In genomic region chr6:137570019-137570418, GRCm38 (mm10) we compare ENCODE assay signal across 24 mouse cellular contexts.
DNase-seq lines count a peak whose midpoint lies in the region; TF ChIP-seq lines count a peak whose summit lies in the region.
"Had no signal": no experiment of that assay in that cellular context is flagged by ENCODE, and none has a peak within 500 bp of the region (broad histone marks: within the 10 kb centered on the region; RNA-seq: fewer than 3 reads in every experiment).

No protein-coding gene starts in this region.

- 92% methylated on average over 5 of the region's 5 CpGs for WGBS in macrophage (ENCODE audit: missing documents)
- WGBS in forebrain, embryonic 10.5 days = 95% methylated on average over 5 of the region's 5 CpGs

- TF ChIP-seq POLR2A in bone marrow macrophage, adult 2 months (IDR thresholded peaks at IDR 0.05; ENCODE audit: borderline replicate concordance, low read depth, low read length) = no peak

- no peaks in the 10 kb centered on the region for H3K36me3 ChIP-seq in macrophage (ENCODE audit: inconsistent target)
- no peaks in the 10 kb centered on the region for H3K36me3 ChIP-seq in forebrain, embryonic 10.5 days (replicated peaks)
- H3K36me3 ChIP-seq: embryonic facial prominence, embryonic 15.5 days; forebrain, embryonic 15.5 days; hindbrain, embryonic 13.5 days; limb, embryonic 15.5 days; lung, embryonic 15.5 days; midbrain, embryonic 15.5 days; neural tube, embryonic 12.5 days had no signal

- no peaks in the 10 kb centered on the region for H3K27me3 ChIP-seq in forebrain, embryonic 10.5 days (ENCODE audit: poor library complexity, severe bottlenecking)
- H3K27me3 ChIP-seq: embryonic facial prominence, embryonic 15.5 days; forebrain, embryonic 15.5 days; hindbrain, embryonic 13.5 days; limb, embryonic 15.5 days; lung, embryonic 15.5 days; midbrain, embryonic 15.5 days; neural tube, embryonic 12.5 days had no signal

- peaks cover 41% of the 10 kb centered on the region for H3K4me1 ChIP-seq in bone marrow macrophage, adult 2 months (ENCODE audit: control insufficient read depth, insufficient read depth, low read length)
- 0 out of 2 replicates have a peak, but pooled peaks cover 3% of the 10 kb centered on the region for H3K4me1 ChIP-seq in forebrain, embryonic 10.5 days
- H3K4me1 ChIP-seq: embryonic facial prominence, embryonic 15.5 days; forebrain, embryonic 15.5 days; midbrain, embryonic 15.5 days; neural tube, embryonic 12.5 days had no signal

- H3K9me3 ChIP-seq in forebrain, embryonic 10.5 days = no peaks in the 10 kb centered on the region
- H3K9me3 ChIP-seq: embryonic facial prominence, embryonic 15.5 days; forebrain, embryonic 15.5 days; hindbrain, embryonic 13.5 days; limb, embryonic 15.5 days; lung, embryonic 15.5 days; midbrain, embryonic 15.5 days; neural tube, embryonic 12.5 days had no signal

- no peak for TF ChIP-seq CTCF in bone marrow macrophage, adult 2 months (IDR thresholded peaks at IDR 0.05; ENCODE audit: low read depth, low read length)

- DNase-seq in kidney, adult 9 months = peak; percentile 60
- no peak for DNase-seq in kidney, adult 8-10 months
- DNase-seq in NIH3T3 (ENCODE audit: low read depth) = peak; percentile 56
- no peak for DNase-seq in layer of hippocampus, adult 9-11 months
- no peak for DNase-seq in forebrain, embryonic 10.5 days (ENCODE audit: extremely low spot score, low spot score)
- DNase-seq: cerebellum, adult 9-11 months; gastrocnemius, postnatal 14 days; heart, adult 2 months; heart, postnatal 36 days; left cerebral cortex, postnatal 4 days; lung, postnatal 4 days; right cerebral cortex, postnatal 14 days; spleen, adult 18-20 months; thymus, postnatal 25 days had no signal

- H3K27ac ChIP-seq in bone marrow macrophage, adult 2 months (ENCODE audit: insufficient read depth, low read depth, low read length) = peak overlapping the region; percentile 55
- H3K27ac ChIP-seq in macrophage = peak overlapping the region; percentile 65
- no peak overlapping the region for H3K27ac ChIP-seq in forebrain, embryonic 10.5 days
- H3K27ac ChIP-seq: embryonic facial prominence, embryonic 15.5 days; forebrain, embryonic 15.5 days; heart, adult 2 months; hindbrain, embryonic 13.5 days; limb, embryonic 15.5 days; liver, embryonic 14.5 days; midbrain, embryonic 15.5 days; neural tube, embryonic 12.5 days had no signal

- H3K4me3 ChIP-seq in bone marrow macrophage, adult 2 months (ENCODE audit: insufficient read depth, low read length) = peak overlapping the region; percentile 50
- peak overlapping the region; percentile 40 for H3K4me3 ChIP-seq in macrophage (ENCODE audit: inconsistent target)
- H3K4me3 ChIP-seq in forebrain, embryonic 10.5 days = no peak overlapping the region
- H3K4me3 ChIP-seq: embryonic facial prominence, embryonic 15.5 days; forebrain, embryonic 15.5 days; heart, adult 2 months; hindbrain, embryonic 13.5 days; limb, embryonic 15.5 days; lung, embryonic 15.5 days; midbrain, embryonic 15.5 days; neural tube, embryonic 12.5 days had no signal

- H3K79me2 ChIP-seq in macrophage (ENCODE audit: inconsistent target) = peaks cover 52% of the 10 kb centered on the region

Comparison
In these comparisons a context has a peak if more than half of its experiments do, and no peak if none do; other contexts are left out.
1. DNase-seq: peak in kidney, adult 9 months (single experiment) and NIH3T3 (single experiment); none in kidney, adult 8-10 months (0 of 2), layer of hippocampus, adult 9-11 months (single experiment) and forebrain, embryonic 10.5 days (single experiment).